ENCODE assay signal across 8 mouse cellular contexts in genomic region chr10:19591641-19592441, GRCm38 (mm10). TPM values are rescaled to one million over a fixed set of nuclear protein-coding genes. Genes with fewer than 3 reads are reported as not detected.
DNase-seq lines count a peak whose midpoint lies in the region; ATAC-seq and TF ChIP-seq lines count a peak whose summit lies in the region.

Gene Ifngr1 (plus strand): TSS chr10:19591949.

- no peaks in the 10 kb centered on the region for H3K27me3 ChIP-seq in kidney, embryonic 14.5 days (ENCODE audit: control insufficient read depth, insufficient read depth, low read length)
- no peaks in the 10 kb centered on the region for H3K27me3 ChIP-seq in limb, embryonic 15.5 days

- ATAC-seq in kidney, embryonic 14.5 days (ENCODE audit: low FRiP score, low TSS enrichment) = peak; percentile 100
- peak; percentile 100 for ATAC-seq in limb, embryonic 15.5 days (ENCODE audit: insufficient number of reproducible peaks, low FRiP score, low TSS enrichment, low read depth)

- H3K4me3 ChIP-seq in bone marrow macrophage, adult 2 months (ENCODE audit: insufficient read depth, low read length) = peak within 1 kb of the TSS; percentile 77
- peak within 1 kb of the TSS; percentile 80 for H3K4me3 ChIP-seq in embryonic fibroblast, embryonic 13.5 days (ENCODE audit: insufficient read depth, low read length)
- H3K4me3 ChIP-seq in kidney, embryonic 14.5 days (ENCODE audit: low read length) = peak within 1 kb of the TSS; percentile 59
- peak within 1 kb of the TSS; percentile 58 for H3K4me3 ChIP-seq in limb, embryonic 15.5 days

- H3K9me3 ChIP-seq in kidney, embryonic 14.5 days (ENCODE audit: control insufficient read depth, low read length) = no peaks in the 10 kb centered on the region
- H3K9me3 ChIP-seq in limb, embryonic 15.5 days = no peaks in the 10 kb centered on the region

- peak within 1 kb of the TSS; percentile 74 for H3K9ac ChIP-seq in kidney, embryonic 14.5 days (ENCODE audit: low read depth, low read length)
- H3K9ac ChIP-seq in limb, embryonic 15.5 days = peak within 1 kb of the TSS; percentile 69

- H3K36me3 ChIP-seq in kidney, embryonic 14.5 days (ENCODE audit: control insufficient read depth, insufficient read depth, low read length) = no peaks in the 10 kb centered on the region
- no peaks in the 10 kb centered on the region for H3K36me3 ChIP-seq in limb, embryonic 15.5 days

- under 1% methylated on average over 52 of the region's 52 CpGs for WGBS in kidney, embryonic 14.5 days
- under 1% methylated on average over 52 of the region's 52 CpGs for WGBS in limb, embryonic 15.5 days

- no peak for TF ChIP-seq CTCF in bone marrow macrophage, adult 2 months (IDR thresholded peaks at IDR 0.05; ENCODE audit: low read depth, low read length)
- TF ChIP-seq CTCF in embryonic fibroblast, embryonic 13.5 days (IDR thresholded peaks at IDR 0.05; ENCODE audit: borderline replicate concordance, insufficient read depth, low read length) = no peak

- peak; percentile 100 for DNase-seq in A20 (ENCODE audit: low read depth, low spot score)
- DNase-seq in heart, adult 9 months (ENCODE audit: low spot score in 2 of 2) = peak; percentile 100
- peak; percentile 99 for DNase-seq in monocyte, adult 2 months (ENCODE audit: low read depth in 1 of 2, low spot score in 2 of 2)
- peak; percentile 100 for DNase-seq in spleen, postnatal 36 days (ENCODE audit: low spot score in 2 of 2)

- H3K4me1 ChIP-seq in bone marrow macrophage, adult 2 months (ENCODE audit: control insufficient read depth, insufficient read depth, low read length) = peaks cover 53% of the 10 kb centered on the region
- peaks cover 8% of the 10 kb centered on the region for H3K4me1 ChIP-seq in embryonic fibroblast, embryonic 13.5 days (ENCODE audit: control insufficient read depth, insufficient read depth, low read length)
- H3K4me1 ChIP-seq in kidney, embryonic 14.5 days (ENCODE audit: control insufficient read depth, insufficient read depth, low read length) = peaks cover 12% of the 10 kb centered on the region; the same call in 1 of the 2 replicates
- peaks cover 25% of the 10 kb centered on the region for H3K4me1 ChIP-seq in limb, embryonic 15.5 days

- no peak for TF ChIP-seq POLR2A in bone marrow macrophage, adult 2 months (IDR thresholded peaks at IDR 0.05; ENCODE audit: borderline replicate concordance, low read depth, low read length)
- TF ChIP-seq POLR2A in embryonic fibroblast, embryonic 13.5 days (IDR thresholded peaks at IDR 0.05; ENCODE audit: low read depth, low read length) = peak; percentile 94

- H3K4me2 ChIP-seq in kidney, embryonic 14.5 days (replicated peaks; ENCODE audit: low read depth, low read length) = peak within 1 kb of the TSS; percentile 72
- peak within 1 kb of the TSS; percentile 65 for H3K4me2 ChIP-seq in limb, embryonic 15.5 days

- H3K27ac ChIP-seq in bone marrow macrophage, adult 2 months (ENCODE audit: insufficient read depth, low read depth, low read length) = peak within 1 kb of the TSS; percentile 92
- peak within 1 kb of the TSS; percentile 72 for H3K27ac ChIP-seq in embryonic fibroblast, embryonic 13.5 days (ENCODE audit: insufficient read depth, low read length)
- peak within 1 kb of the TSS; percentile 53; the same call in 1 of the 2 replicates for H3K27ac ChIP-seq in kidney, embryonic 14.5 days (ENCODE audit: low read depth, low read length)
- peak within 1 kb of the TSS; percentile 87 for H3K27ac ChIP-seq in limb, embryonic 15.5 days

RNA-seq across cellular contexts. Expression of gene Ifngr1, which starts in this region (rescaled TPM):
- 346 and 347 TPM in 2 replicates for polyA plus RNA-seq in bone marrow macrophage, adult 2 months (2012; ENCODE audit: insufficient read depth, insufficient read length, missing spikeins)
- polyA plus RNA-seq in embryonic fibroblast, embryonic 13.5 days (2011; ENCODE audit: insufficient read length, low read depth, missing spikeins) = 40.4 and 44.0 TPM in 2 replicates
- 45.6 and 52.7 TPM in 2 replicates for polyA plus RNA-seq in kidney, embryonic 14.5 days (2014; fragmentation: Nextera tagmentation; extraction: Ambion mirVana)
- polyA plus RNA-seq in limb, embryonic 15.5 days (2015; fragmentation: Nextera tagmentation; extraction: Ambion mirVana) = 54.3 and 55.2 TPM in 2 replicates

Comparison
In these comparisons a context has a peak if more than half of its experiments do, and no peak if none do; other contexts are left out.
1. Peak in every context shown above with its lines: DNase-seq, ATAC-seq, H3K4me3 ChIP-seq and H3K27ac ChIP-seq.